Mouse (Mus musculus) ovary, adult 18-20 months (tissue): ENCODE measurements around the gene Dnase2a.

Source experiments
- DNase-seq: peaks from one replicate; pipeline ENCODE4 v3.0.0; 2022; ENCODE audit warnings: low spot score, mixed read lengths

Dnase2a gene

GRCm38 (mm10) chr8:84970135-84970790 is 61.9 kb downstream of the Dnase2a start:
- DNase-seq = no peak

- DNase-seq = no peak
Observed at GRCm38 (mm10) chr8:84970913-84971312, 62.6 kb downstream of the Dnase2a start.
